Mouse (Mus musculus): ENCODE results near the gene Cdnf. TPM values are rescaled to one million over a fixed set of nuclear protein-coding genes. Genes with fewer than 3 reads are reported as not detected.
A peak's percentile ranks its signal among the peaks of the same experiment; 100 is the strongest.

The Cdnf gene
- 0.79 and 1.4 TPM in 2 replicates for polyA plus RNA-seq (2011; ENCODE audit: insufficient read depth, insufficient read length, low read depth, missing spikeins)

DNA sequence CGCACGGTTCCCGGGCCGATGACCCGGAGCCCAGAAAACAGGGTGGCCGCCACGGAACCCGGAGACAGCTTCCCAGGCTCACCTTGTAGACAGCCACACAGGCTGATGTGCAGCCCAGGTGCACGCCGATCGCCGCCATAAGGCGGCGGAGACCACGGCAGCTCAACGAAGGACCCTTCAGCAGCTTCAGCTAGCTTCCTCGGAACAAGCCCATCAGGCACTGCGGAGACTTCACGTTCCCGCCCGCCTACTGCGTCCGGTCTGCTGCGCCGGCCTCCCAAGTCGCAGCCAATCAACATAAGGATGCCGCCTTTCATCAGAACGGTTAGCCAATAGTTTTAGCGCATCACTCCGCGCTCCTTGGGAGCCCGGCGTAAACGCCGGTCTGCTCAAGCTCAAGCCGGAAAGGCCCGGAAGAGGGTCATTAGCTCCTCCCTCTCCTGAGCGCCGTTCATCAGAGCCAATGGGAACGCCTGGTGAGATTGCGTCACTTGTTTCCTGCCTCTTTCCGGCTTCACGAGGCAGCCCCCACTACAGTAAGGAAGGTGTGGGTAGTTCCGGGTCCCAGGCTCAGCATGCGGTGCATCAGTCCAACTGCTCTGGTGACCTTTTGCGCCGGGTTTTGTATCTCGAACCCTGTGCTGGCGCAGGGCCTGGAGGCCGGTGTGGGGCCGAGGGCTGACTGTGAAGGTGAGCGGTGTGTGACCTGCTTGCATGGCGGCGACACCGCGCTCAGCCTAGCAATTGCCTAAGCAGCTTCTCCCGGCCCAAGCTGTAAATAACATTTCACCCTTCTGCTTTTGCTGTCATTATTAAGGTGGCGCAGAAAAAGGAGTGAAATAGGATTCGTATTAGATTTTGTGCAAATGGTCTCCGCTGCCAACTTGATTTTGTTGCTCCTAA is at the start of gene Cdnf, which contains the start of the genes Gm45902 and Hspa14:
Gene Cdnf, plus strand, starts transcription at position 479 of the 903 bp plus-strand sequence.
Gene Gm45902, minus strand, starts transcription at position 239 of the 903 bp plus-strand sequence.
Gene Hspa14, minus strand, starts transcription at position 263 of the 903 bp plus-strand sequence.
- H3K4me3 ChIP-seq (ENCODE audit: low read depth, low read length) = peak within 1 kb of the TSS; percentile 85
- H3K4me1 ChIP-seq (ENCODE audit: control insufficient read depth, insufficient read depth, low read length) = no peaks in the 10 kb centered on the region
- H3K36me3 ChIP-seq (ENCODE audit: control insufficient read depth, insufficient read depth, low read length, poor library complexity, severe bottlenecking) = peaks cover 29% of the 10 kb centered on the region
- H3K9me3 ChIP-seq (replicated peaks; ENCODE audit: control insufficient read depth, insufficient read depth, low read length, poor library complexity, severe bottlenecking) = no peaks in the 10 kb centered on the region
- H3K27me3 ChIP-seq (ENCODE audit: control insufficient read depth, insufficient read depth, low read length, poor library complexity, severe bottlenecking) = no peaks in the 10 kb centered on the region
- H3K27ac ChIP-seq (ENCODE audit: insufficient read depth, low read length) = peak within 1 kb of the TSS; percentile 65
- TF ChIP-seq POLR2A (IDR thresholded peaks at IDR 0.05; ENCODE audit: insufficient read depth, low read length) (peak; percentile 81), EP300 (IDR thresholded peaks at IDR 0.05; ENCODE audit: insufficient read depth, low read depth, low read length) (no peak)
- peak within 1 kb of the TSS; percentile 85 for H3K9ac ChIP-seq (ENCODE audit: low read depth, poor library complexity, severe bottlenecking)

- TF ChIP-seq CTCF (IDR thresholded peaks at IDR 0.05; ENCODE audit: low read depth, low read length) (no peak), EP300 (IDR thresholded peaks at IDR 0.05; ENCODE audit: insufficient read depth, low read depth, low read length) (no peak)
- H3K36me3 ChIP-seq (ENCODE audit: control insufficient read depth, insufficient read depth, low read length, poor library complexity, severe bottlenecking) = peaks cover 15% of the 10 kb centered on the region
- H3K9me3 ChIP-seq (replicated peaks; ENCODE audit: control insufficient read depth, insufficient read depth, low read length, poor library complexity, severe bottlenecking) = no peaks in the 10 kb centered on the region
- H3K27me3 ChIP-seq (ENCODE audit: control insufficient read depth, insufficient read depth, low read length, poor library complexity, severe bottlenecking) = no peaks in the 10 kb centered on the region
- peak overlapping the region; percentile 97 for H3K9ac ChIP-seq (ENCODE audit: low read depth, poor library complexity, severe bottlenecking)
- H3K4me1 ChIP-seq (ENCODE audit: control insufficient read depth, insufficient read depth, low read length) = no peaks in the 10 kb centered on the region
- H3K4me3 ChIP-seq (ENCODE audit: low read depth, low read length) = peak overlapping the region; percentile 93
- peak overlapping the region; percentile 66 for H3K27ac ChIP-seq (ENCODE audit: insufficient read depth, low read length)
Observed at GRCm38 (mm10) chr2:3473891-3474290, 38.9 kb upstream of the Cdnf start.

DNA sequence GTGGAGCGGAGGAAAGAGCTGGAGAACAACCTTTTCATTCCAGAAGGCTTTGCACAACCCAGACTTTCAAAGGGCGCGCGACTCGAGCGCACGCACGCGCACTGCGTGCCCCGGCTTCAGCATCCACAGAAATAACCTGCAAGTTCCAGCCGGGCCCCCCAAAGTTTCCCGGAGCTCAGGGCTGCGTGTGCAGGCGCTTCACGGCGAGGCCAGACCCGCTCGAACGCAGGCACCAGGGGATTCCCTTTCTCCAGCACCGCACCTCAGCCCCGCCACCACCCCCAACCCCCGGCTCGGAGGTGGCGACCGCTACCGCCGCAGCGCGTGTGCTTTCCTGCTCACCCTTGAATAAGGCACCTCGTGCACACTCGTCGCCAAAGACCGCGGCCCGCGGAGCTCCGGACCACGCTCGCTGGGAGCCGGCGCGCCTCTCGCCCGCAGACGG is 38.4 kb upstream of the Cdnf start:
- Histone ChIP-seq H3K27me3 (ENCODE audit: control insufficient read depth, insufficient read depth, low read length, poor library complexity, severe bottlenecking) (no peaks in the 10 kb centered on the region), H3K36me3 (ENCODE audit: control insufficient read depth, insufficient read depth, low read length, poor library complexity, severe bottlenecking) (peaks cover 15% of the 10 kb centered on the region), H3K27ac (ENCODE audit: insufficient read depth, low read length) (peak overlapping the region; percentile 66), H3K9ac (ENCODE audit: low read depth, poor library complexity, severe bottlenecking) (peak overlapping the region; percentile 97), H3K9me3 (replicated peaks; ENCODE audit: control insufficient read depth, insufficient read depth, low read length, poor library complexity, severe bottlenecking) (no peaks in the 10 kb centered on the region), H3K4me1 (ENCODE audit: control insufficient read depth, insufficient read depth, low read length) (no peaks in the 10 kb centered on the region), H3K4me3 (ENCODE audit: low read depth, low read length) (peak overlapping the region; percentile 93)
- TF ChIP-seq POLR2A (IDR thresholded peaks at IDR 0.05; ENCODE audit: insufficient read depth, low read length) = no peak

- Histone ChIP-seq H3K4me1 (ENCODE audit: control insufficient read depth, insufficient read depth, low read length) (no peaks in the 10 kb centered on the region), H3K9ac (ENCODE audit: low read depth, poor library complexity, severe bottlenecking) (peak within 1 kb of the TSS; percentile 97), H3K27me3 (ENCODE audit: control insufficient read depth, insufficient read depth, low read length, poor library complexity, severe bottlenecking) (no peaks in the 10 kb centered on the region), H3K9me3 (replicated peaks; ENCODE audit: control insufficient read depth, insufficient read depth, low read length, poor library complexity, severe bottlenecking) (no peaks in the 10 kb centered on the region), H3K4me3 (ENCODE audit: low read depth, low read length) (peak within 1 kb of the TSS; percentile 93), H3K27ac (ENCODE audit: insufficient read depth, low read length) (peak within 1 kb of the TSS; percentile 66), H3K36me3 (ENCODE audit: control insufficient read depth, insufficient read depth, low read length, poor library complexity, severe bottlenecking) (peaks cover 15% of the 10 kb centered on the region)
- TF ChIP-seq POLR2A (IDR thresholded peaks at IDR 0.05; ENCODE audit: insufficient read depth, low read length) (peak; percentile 82), EP300 (IDR thresholded peaks at IDR 0.05; ENCODE audit: insufficient read depth, low read depth, low read length) (no peak), CTCF (IDR thresholded peaks at IDR 0.05; ENCODE audit: low read depth, low read length) (no peak)
Observed at GRCm38 (mm10) chr2:3474861-3475283, 38.0 kb upstream of the Cdnf start, which contains the start of gene Suv39h2. Suv39h2 (minus strand) TSS chr2:3475031.

DNA sequence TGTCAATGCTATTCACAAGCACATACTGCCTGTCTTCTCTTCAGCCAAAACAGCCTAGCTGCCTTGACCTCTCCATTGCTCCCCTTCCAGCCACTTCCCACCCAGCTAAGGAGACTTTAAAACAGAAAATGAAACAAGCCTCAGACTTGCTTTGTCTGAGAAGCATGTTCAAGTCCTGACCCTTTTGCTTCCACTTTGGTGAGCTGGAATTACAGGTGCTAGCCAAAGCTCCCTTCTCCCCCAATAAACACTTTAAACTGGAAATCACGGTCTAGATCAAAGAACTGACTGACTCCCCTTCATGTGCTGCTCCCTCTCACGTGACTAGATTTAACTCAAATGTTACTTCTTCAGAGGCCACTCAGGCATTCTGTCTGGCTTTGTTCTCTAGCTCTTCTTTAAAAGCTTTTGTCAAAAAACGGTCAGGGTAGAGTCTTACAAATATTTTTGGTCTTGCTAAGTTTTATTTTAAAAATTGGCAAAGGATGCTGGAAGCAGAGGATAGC is 37.0 kb upstream of the Cdnf start:
- H3K36me3 ChIP-seq (ENCODE audit: control insufficient read depth, insufficient read depth, low read length, poor library complexity, severe bottlenecking) = peaks cover 12% of the 10 kb centered on the region
- H3K9me3 ChIP-seq (replicated peaks; ENCODE audit: control insufficient read depth, insufficient read depth, low read length, poor library complexity, severe bottlenecking) = no peaks in the 10 kb centered on the region
- H3K9ac ChIP-seq (ENCODE audit: low read depth, poor library complexity, severe bottlenecking) = peak overlapping the region; percentile 97
- H3K4me3 ChIP-seq (ENCODE audit: low read depth, low read length) = no peak overlapping the region
- H3K27ac ChIP-seq (ENCODE audit: insufficient read depth, low read length) = peak overlapping the region; percentile 26; the same call in 1 of the 2 replicates
- H3K4me1 ChIP-seq (ENCODE audit: control insufficient read depth, insufficient read depth, low read length) = no peaks in the 10 kb centered on the region
- no peak for TF ChIP-seq CTCF (IDR thresholded peaks at IDR 0.05; ENCODE audit: low read depth, low read length)
- TF ChIP-seq POLR2A (IDR thresholded peaks at IDR 0.05; ENCODE audit: insufficient read depth, low read length) = no peak
- no peak for TF ChIP-seq EP300 (IDR thresholded peaks at IDR 0.05; ENCODE audit: insufficient read depth, low read depth, low read length)
- no peaks in the 10 kb centered on the region for H3K27me3 ChIP-seq (ENCODE audit: control insufficient read depth, insufficient read depth, low read length, poor library complexity, severe bottlenecking)

DNA sequence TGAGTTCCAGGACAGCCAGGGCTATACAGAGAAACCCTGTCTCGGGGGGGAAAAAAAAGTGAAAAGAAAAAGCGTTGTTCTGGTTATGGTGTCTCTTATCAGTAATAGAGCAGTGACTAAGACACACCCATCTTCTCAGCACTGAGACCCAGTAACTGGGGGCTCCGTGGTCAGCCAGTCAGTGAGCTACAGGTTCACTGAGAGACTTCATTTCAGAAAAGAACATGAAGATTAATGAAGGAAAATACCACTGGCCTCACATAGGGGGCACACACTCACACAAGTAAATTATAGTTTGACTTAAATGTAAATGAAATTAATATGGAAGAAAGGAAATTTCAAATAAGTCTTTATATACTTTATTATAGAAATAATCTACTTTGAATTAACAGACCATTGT is 32.6 kb upstream of the Cdnf start:
- no peak for TF ChIP-seq POLR2A (IDR thresholded peaks at IDR 0.05; ENCODE audit: insufficient read depth, low read length)
- no peak for TF ChIP-seq CTCF (IDR thresholded peaks at IDR 0.05; ENCODE audit: low read depth, low read length)
- TF ChIP-seq EP300 (IDR thresholded peaks at IDR 0.05; ENCODE audit: insufficient read depth, low read depth, low read length) = no peak
- H3K36me3 ChIP-seq (ENCODE audit: control insufficient read depth, insufficient read depth, low read length, poor library complexity, severe bottlenecking) = no peaks in the 10 kb centered on the region
- H3K27ac ChIP-seq (ENCODE audit: insufficient read depth, low read length) = no peak overlapping the region
- H3K9ac ChIP-seq (ENCODE audit: low read depth, poor library complexity, severe bottlenecking) = no peak overlapping the region
- peaks cover 6% of the 10 kb centered on the region for H3K9me3 ChIP-seq (replicated peaks; ENCODE audit: control insufficient read depth, insufficient read depth, low read length, poor library complexity, severe bottlenecking)
- no peaks in the 10 kb centered on the region for H3K4me1 ChIP-seq (ENCODE audit: control insufficient read depth, insufficient read depth, low read length)
- H3K27me3 ChIP-seq (ENCODE audit: control insufficient read depth, insufficient read depth, low read length, poor library complexity, severe bottlenecking) = no peaks in the 10 kb centered on the region
- no peak overlapping the region for H3K4me3 ChIP-seq (ENCODE audit: low read depth, low read length)
